Mouse (Mus musculus): ENCODE results near the gene Grin2d.

Gene Grin2d

DNA sequence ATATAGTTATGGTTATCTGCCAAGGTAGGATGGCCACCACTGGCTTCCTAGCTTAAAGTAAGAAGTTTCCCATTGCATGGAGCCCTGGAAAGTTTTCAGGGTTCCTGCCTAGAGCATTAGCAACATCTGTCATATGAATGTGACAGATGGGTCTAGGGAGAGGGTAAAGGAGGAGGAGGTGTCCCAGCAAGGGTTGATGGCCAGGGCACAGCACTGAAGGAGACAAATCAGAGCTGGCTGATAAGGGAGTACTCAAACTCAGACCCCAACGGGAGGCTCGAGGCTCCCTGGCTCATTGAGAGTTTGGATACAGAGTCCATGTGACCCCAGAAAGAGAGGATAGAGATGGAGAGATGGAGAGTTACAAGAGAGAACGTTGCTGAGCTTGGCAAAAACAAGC lies 27.5 kb downstream of the Grin2d start:
- DNase-seq: no peak

DNA sequence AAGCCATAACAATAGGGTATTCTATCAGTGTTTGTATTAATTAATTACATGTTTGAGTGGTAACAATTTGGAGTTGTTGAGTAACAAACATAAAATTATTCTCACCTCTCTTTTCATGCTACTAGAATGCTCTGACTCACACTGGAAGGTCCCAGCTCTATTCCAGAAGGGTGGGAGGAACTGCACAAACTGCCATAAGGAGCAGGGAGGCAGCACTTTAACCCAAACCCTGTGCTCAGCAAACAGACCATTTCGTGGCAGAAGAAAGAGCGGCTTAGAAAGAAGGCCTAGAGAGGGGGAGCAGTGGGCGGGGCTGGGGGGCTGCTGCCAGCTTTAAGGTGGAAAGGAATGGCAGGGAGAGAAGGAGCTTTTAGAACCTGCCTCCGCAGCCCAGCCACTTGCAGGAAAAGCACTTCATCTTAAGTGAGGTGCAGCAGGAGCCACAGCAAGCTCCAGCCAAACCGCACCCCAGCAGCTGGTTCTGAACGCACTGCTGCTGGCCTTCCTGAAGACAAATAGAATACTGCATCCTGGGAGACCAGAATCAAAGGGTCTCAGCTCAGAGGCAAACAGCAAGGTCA lies 29.6 kb downstream of the Grin2d start:
- DNase-seq: no peak

DNA sequence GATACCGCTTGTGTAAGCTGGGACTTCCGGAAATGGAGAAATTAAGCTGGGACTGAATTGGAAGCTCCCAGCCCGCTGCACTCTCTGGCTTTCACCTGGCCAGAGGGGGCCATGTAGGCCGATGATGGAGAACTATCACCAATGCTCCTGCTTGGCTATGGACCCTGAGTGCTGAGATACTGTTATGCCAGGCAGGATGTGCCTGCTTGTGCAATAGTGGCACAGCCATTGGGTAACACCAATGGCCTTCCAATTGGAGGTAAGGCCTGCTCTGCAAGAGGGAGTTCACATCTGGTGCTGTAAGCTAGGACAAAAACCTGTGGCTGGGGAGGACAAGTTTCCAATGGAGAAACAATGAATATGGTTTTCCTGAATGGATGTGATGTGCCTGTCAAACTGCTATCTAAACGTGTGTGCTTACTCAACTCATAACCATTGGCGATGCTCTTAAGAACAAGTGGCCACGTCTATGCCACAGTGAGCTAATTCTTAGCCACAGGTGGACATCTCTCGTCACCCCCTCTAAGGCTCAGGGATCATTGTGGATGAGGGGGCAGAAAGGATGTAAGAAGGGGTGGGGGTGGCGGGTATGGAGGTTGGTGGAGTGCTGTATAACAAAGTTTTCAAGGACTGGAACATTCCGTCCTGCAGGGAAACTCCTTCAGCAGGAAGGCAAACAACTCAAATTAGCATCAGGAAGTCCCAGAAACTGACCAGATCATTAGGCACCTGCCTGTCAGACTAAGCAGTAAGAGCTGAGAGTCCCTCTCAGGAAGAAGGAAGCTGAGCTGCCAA lies 35.0 kb downstream of the Grin2d start:
- DNase-seq: no peak

DNA sequence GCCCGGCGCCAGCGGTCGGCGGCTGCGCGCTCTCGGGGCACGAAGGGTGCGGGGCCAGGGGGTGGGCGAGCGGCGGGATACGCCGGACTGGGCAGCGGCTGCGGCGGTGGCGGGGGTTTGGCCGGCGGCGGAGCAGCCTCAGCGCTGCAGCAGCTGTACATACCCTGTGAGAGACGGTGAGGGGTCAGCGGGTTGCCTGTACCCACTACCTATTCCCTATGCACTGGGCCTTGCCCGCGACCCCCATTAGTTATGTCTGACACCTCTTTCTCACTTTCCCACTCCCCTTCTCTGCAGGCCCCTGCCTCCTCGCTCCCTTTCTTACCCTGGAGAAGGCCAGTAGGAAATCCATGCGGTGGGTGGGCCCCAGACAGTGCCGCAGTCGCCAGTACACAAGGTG lies 44.3 kb downstream of the Grin2d start:
- no peak for DNase-seq

DNA sequence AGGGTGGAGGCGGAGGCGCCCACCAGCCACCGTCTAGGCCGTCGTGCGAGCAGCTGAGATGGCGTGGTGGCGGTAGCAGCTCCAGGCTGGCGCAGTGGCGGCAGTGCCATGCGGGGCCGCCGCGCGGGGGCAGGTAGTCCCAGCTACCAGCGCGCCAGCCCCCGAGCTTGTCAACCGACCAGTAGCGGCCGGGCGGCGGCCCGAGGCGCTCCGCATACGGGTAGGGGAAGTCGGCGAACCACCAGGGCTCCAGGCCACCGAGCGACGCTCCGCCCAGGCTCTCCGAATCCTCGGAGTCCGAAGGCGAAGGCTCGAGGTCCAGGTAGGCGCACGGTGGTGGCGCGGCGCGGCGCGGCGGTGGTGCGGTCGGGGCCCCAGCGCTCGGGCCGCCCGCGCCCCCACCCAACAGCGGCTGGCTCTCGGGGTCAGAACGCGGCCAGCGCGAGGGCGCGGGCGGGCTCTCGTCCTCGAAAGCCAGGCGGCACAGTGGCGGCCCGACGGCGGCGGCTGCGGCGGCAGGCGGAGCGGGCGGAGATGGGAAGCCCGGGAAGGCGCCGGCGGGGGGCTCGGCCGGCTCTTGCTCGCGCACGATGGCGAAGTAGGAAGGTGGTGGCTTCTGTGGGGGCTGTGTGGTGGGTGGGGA lies 44.9 kb downstream of the Grin2d start:
- no peak for DNase-seq

DNA sequence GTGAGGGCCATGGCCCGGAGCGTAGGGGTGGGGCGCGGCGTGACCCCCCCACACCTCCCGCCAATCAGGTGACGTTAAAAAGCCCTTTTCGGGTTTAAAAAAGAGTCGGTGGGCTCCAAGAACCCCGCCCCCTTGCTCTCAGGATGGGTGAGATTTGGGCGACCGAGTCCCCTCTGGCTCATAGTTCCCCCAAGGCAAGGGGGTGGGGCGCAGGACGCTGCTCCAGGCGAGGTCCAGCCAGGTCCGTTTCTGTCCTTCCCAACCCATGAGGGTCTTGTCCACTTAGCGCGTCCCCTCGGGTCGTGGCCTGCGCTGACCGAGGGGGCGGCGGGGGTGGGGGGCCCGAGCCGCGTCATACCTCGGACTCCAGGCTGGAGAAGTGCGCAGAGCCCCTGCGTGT lies 45.8 kb downstream of the Grin2d start:
- DNase-seq: no peak

DNA sequence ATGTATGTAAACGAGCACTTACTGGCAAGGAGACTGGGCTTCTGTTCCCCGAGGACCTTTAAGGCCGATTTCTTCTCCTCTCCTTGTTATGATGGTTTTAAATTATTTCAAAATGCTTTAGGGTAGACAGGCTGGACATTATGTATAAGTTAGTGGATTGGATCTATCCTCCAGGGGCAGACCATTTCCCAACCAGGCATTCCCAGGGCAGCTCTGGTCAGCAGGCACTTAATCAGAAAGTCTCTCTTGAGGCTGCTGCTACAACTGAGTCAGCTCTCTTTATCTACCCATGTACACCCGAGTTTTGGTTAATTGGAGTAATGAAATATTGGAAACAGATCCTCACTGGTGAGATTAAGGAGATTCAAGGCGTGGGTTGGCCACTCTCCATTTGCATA lies 47.1 kb downstream of the Grin2d start:
- no peak for DNase-seq

DNA sequence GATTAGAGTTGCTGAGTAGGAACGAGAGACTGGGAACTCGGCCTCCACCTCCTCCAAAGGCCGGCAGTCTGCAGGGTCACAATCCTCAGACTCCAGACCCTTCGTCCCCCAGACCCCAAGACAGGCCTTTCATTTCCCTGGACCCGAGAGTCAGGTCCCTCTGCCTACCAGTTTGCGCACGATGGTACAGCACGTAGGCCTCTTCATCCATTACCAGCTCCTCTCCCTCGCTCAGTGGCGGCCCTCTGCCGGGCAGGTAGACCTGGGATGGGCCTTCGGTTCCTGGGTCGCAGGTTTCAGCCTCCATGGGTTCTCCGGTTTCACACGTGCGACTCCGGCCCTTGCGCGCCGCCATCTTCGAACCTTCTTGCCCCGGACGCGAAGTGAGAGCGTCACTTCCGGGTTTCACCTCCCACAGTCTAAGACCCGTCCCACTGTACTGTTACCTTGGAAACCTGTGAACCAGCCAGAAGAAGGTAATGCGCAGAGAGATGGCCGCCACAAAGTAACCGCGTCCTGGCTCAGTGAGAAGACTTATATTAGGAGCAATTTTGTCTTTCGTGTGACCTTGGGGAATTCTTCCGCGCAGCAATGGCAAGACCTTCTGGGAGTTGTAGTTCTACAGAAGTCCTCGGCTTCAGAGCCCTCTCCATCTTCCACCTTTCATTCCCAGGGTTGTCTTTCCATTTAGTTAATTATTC lies 47.6 kb downstream of the Grin2d start, which contains the start of gene Grwd1:
Gene Grwd1, minus strand, starts transcription at position 518 of the 701 bp plus-strand sequence.
- peak; percentile 71 for DNase-seq

DNA sequence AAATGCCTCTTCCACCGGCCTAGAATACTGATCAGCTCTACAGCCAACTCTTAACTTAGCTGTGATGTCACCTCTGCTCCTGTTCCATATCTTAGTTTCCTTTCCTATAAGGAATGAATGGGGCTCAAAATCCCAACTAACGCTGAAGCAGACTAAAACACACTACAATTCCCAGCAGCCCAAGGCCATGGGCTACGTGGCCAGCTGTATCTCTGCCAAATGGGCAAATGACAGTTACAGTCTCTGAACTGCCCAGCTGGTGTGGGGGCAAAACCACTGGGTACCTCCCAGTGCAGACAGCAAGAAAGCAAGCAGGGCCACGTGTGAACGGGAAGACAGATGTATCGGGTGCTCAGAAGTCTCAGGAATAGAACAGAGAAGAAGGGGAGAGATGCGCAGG lies 51.5 kb downstream of the Grin2d start:
- DNase-seq: no peak

DNA sequence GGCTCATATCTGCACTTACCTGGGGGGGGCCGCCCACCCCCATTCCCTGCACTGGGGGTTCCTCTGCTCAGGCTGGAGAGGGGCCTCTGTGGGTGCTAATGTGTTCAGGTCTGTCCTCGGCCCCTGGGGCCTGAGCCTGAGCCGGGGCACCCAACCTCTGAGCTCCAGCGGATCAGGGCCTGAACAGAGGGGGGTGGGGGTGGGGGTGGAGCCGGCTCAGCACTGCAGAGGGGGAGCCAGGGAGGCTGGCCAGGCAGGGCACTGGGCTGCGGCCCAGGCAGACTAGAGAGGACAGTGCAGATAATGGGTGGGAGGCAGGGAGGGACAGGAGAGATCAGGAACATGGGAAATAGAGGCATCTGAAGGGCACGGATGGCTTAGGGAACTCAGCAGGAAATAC lies 53.6 kb downstream of the Grin2d start, which contains the start of gene Kcnj14:
Gene Kcnj14, minus strand, starts transcription at position 185 of the 400 bp plus-strand sequence.
- DNase-seq: no peak

DNA sequence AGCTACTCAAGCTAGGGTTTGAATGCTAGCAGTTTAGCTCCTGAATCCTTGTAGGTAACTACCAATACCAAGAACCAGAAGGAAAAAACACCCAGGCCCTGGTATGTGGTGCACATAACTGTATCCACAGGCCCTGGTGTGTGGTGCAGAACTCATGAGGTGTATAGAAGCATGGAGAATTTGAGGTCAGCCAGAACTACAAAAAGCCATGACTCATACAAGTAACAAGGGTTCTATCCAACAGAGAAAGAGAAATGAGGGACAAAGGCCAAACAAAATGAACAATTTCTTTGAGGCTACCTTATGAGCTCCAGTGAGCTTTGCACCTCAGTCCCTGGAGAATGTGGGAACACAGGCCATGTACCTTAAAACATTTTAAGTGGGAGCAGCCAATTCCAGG lies 57.3 kb downstream of the Grin2d start:
- DNase-seq: no peak

DNA sequence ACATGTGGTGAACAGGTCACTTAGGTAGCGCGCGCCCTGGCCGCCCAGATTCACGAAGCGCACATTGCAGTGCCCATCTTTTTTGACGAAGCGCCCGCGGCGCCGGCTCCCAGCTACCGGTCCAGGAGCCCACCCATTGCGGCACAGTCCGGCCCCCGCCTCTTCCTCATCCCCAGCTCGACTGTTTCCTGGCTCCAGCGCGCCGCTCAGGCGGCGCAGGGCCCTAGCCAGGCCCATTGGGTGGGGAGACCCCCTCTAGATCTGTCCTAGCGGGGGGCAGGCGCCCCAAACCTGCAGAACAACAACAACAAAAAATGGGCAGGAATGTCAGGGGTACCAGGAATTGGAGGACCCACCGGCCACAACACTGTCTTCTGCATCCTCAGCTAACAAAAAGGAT lies 58.3 kb downstream of the Grin2d start:
- no peak for DNase-seq

DNA sequence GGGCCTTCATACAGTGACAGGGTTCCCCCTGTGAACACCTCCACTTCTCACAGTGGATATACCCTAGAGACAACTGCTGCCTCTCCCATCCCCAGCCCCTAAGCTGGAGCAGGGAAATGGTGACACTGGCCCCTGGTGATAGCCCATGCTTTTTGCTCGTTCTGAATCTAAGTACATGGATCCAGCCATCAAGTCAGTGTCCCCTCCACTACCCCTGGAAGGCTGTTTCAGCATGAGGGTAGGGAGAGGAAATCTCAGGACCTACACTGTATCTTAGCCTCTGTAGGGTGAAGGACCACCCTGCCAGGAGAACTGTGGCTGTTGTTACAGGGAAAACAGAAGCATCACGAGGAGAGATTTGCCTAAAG lies 62.2 kb downstream of the Grin2d start:
- no peak for DNase-seq

DNA sequence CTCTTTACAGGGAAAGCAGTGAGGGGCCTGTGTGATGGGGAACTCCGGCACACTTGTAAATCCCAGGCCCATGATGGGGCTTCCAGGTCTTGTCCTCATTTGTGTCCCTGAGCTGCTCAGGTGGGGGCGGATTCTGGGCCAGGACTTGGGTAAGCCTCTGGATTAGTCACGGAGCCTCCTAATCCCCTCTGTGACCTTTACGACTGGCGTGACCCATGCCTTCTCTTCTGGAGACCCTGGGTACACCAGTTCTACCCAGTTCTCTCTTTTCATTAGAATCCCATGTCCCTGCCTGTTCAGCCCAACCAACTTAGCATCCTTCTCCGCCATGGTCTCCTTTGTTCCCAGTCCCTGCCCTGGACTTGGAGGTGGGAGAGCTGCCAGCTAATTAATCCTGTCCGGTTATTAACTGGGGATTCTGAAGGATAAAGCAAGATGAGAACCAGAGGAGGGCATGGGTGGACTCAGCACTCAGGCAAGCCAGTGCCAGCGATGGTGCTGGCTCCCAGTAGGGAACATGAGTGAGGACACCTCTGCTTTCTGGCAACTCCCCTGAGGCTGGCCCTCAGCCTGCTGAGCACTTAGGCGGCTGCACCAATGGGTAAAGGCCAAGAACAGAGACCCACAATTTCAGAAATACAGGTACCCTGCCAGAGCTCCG lies 62.7 kb downstream of the Grin2d start:
- DNase-seq: no peak

DNA sequence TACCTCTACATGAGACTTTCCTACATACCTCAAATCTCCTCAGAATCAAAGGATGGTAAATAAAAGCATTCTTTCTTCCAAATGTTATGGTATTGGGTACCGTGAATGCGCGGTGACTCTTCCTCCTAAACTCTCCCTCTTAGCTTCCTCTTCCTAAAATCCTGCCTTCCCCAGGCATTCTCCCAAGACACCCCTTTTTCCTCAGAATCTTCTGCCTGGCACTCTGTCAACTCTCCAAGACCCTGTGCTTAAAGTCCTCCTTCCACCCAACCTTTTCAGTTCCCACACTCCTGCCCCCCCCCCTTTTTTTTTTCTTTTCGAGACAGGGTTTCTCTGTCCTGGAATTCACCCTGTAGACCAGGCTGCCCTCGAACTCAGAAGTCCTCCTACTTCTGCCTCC lies 63.3 kb downstream of the Grin2d start:
- DNase-seq: no peak

DNA sequence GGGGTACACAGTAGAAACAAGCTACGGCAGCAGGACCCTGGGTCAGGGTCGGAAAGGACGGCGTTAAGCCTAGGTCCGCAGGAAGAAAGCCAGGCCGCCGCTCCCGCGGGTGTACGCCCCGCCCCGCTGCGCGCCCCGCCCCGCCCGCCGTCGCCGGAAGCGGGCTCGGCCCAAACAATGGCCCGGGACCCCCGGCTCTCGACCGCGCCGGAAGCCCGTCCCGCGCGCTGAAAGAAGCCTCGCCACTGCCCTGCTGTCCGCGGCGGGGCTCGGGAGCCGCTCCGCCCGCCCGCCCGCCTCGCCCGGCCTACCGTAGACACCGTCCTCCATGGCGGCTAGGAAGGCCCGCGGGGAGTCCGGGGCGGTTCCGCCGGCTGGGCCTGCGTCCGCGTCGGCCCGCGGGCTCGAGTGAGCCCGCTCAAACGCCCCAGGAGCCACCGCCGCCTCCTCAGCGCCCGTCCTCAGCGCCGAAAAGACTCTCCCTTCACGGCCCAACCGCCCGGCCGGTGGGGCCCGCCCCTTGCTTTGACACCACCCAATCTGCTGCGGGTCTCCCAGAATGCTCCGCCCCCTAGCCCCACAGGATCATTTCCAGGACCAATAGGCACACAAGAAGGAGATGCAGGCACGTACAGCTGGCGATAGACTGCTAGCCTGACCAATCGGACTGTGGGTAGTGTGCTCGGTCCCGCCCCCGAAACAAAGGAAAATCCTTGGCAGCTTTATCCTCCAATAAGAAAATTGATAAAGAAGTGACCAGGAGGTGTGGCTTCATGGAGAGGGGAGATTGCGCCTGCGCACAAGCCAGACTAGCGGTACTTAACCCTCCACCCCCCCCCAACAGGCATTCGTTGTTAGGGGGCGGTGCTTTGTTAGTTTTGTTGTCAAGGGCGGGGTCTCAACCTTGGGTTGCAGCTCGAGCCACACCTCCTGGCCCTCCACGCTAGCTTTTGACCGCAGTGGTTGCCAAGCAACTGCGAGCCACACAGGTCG lies 64.1 kb downstream of the Grin2d start, which contains the start of gene Cyth2:
Gene Cyth2, minus strand, starts transcription at position 795 of the 993 bp plus-strand sequence.
- peak; percentile 100 for DNase-seq

DNA sequence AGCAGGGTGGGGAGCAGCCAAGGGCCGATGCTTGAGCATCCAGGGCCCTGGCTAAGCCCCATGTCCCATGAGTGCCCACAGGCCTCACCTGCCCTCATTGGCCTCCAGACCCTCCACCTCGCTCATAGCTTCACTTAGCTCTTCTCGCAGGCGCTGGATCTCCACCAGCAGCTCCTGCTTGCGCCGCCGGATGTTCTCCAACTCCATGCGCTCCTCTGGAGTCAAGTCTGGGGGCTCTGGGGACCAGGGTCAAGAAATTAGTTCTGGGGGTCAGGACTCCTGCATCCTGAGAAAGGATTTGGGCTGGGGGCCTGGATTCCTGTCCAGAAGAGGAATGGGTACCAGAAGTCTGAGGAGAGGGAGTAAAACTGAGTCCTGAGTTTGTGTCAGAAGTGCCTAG lies 65.3 kb downstream of the Grin2d start:
- no peak for DNase-seq

DNA sequence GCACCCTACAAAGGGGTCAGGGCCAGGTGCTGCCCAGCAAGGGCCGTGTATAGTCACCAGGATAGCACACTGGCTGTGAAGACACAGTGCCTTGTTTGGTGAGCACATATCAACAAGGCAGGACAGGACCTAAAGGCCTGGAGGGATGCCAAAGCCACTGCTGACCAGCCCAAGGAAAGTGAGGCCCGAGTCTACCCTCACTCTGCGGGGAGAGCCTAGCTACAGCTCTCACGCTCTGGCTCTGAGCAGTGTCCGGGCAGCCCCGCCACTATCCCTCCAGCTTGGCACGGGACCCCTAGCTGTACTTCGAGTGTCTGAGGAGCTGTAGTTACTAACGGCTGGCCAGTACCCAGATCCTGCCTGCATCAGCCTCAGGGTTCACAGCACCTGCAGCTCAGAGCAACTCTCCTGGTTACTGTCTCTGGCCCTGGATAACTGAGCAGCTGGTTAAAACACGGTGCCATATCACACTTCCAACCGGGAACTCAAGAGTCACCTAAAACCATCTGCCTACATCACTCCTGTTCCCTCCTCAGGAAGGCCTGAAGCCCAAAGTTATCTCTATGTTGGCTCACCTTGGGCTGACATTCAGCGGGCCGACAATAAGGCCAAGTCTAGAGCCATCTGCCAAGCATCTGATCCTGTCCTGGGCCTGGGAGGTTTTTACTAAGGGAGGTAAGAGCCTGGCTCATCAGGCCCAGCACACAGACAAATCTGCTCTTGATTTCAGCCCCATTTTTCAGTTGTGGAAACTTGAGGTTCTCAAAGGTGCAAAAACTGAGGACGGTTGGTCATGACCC lies 68.7 kb downstream of the Grin2d start:
- DNase-seq: no peak

DNA sequence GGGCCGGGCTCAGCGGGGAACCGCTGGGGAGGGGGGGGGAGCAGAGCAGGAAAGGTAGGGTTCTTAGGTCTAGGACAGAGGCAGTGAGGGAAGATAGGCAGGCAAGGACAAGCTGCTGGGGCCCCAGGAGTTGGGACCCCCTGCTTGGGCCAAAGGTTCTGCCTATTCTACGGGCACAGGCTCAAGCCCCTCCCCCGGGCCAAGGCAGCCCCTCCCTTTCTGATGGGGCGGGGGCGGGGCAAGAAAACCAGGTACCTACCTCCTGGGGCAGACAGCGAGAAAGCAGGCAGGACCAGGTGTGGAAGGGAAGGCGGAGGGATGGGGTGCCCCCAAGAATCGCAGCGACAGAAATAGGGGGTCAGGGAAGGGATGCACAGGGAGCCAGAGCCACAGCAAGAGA lies 69.7 kb downstream of the Grin2d start:
- no peak for DNase-seq

DNA sequence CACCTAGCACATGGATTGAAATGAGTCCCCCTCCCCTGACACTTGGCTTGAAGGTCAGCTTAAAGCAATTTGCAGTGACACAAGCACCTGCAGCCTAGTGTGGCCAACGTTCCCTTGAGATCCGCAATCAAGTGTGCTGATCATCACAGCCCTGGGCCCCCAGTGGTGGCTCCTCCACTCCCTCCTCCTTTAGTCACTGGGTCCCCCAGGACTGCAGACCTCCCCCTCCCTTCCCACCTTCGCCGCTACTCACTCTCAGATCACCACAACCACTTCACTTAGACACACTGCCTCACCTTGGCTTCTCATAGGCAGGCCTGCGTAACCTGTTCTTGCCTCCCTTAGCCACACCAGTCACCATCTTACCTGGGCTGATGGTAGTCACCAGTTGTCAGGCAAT lies 72.2 kb downstream of the Grin2d start:
- no peak for DNase-seq

DNA sequence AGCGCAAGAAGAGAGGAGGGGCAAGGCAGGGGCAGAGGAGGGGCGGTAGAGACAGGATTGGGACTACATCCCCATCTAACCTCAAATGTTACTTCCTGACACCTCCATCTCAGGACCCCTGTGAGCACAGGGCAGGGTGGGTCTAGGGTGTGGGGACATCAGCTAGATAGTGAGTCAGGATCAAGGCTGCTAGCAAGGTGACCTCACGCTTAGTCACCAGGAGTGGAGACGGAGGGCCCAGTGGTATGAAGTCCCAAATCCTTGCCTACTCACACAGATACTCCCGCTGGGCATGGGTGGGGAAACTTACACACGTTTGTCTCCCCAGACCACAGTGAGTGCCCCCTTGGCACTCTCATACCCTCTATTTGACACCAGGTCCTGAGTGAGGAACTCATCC lies 75.6 kb downstream of the Grin2d start:
- DNase-seq: no peak
